ENCODE assay signal across 12 mouse cellular contexts in genomic region chr1:171375646-171376097, GRCm38 (mm10). TPM values are rescaled to one million over a fixed set of nuclear protein-coding genes. Genes with fewer than 3 reads are reported as not detected.
DNase-seq lines count a peak whose midpoint lies in the region; ATAC-seq lines count a peak whose summit lies in the region.
"Had no signal": no experiment of that assay in that cellular context is flagged by ENCODE, and none has a peak within 500 bp of the region (broad histone marks: within the 10 kb centered on the region; RNA-seq: fewer than 3 reads in every experiment).

No protein-coding gene starts in this region.

- H3K27ac ChIP-seq in neural tube, embryonic 11.5 days (ENCODE audit: low read depth, low read length) = no peak overlapping the region
- no peak overlapping the region for H3K27ac ChIP-seq in neural tube, embryonic 15.5 days (replicated peaks)
- H3K27ac ChIP-seq: neural tube, embryonic 12.5 days had no signal

- no peaks in the 10 kb centered on the region for H3K9me3 ChIP-seq in neural tube, embryonic 11.5 days (ENCODE audit: control insufficient read depth, low read length)
- H3K9me3 ChIP-seq in neural tube, embryonic 15.5 days (replicated peaks) = no peaks in the 10 kb centered on the region
- H3K9me3 ChIP-seq: neural tube, embryonic 12.5 days had no signal

- ATAC-seq in neural tube, embryonic 11.5 days (ENCODE audit: insufficient read depth, low FRiP score, low TSS enrichment) = 0 out of 2 replicates have a peak, but pooled peaks have one; percentile 35
- no peak for ATAC-seq in neural tube, embryonic 15.5 days (ENCODE audit: low FRiP score)

- H3K4me3 ChIP-seq in neural tube, embryonic 11.5 days (ENCODE audit: low read depth, low read length) = no peak overlapping the region
- H3K4me3 ChIP-seq in neural tube, embryonic 15.5 days (replicated peaks) = no peak overlapping the region
- H3K4me3 ChIP-seq: erythroblast, embryonic 14.5 days; neural tube, embryonic 12.5 days had no signal

- no peaks in the 10 kb centered on the region for H3K27me3 ChIP-seq in neural tube, embryonic 11.5 days (ENCODE audit: control insufficient read depth, insufficient read depth, low read length)
- H3K27me3 ChIP-seq in neural tube, embryonic 15.5 days (replicated peaks) = no peaks in the 10 kb centered on the region

- H3K36me3 ChIP-seq in neural tube, embryonic 11.5 days (ENCODE audit: control insufficient read depth, insufficient read depth, low read length) = no peaks in the 10 kb centered on the region
- no peaks in the 10 kb centered on the region for H3K36me3 ChIP-seq in neural tube, embryonic 15.5 days
- H3K36me3 ChIP-seq: neural tube, embryonic 12.5 days had no signal

- H3K4me2 ChIP-seq in neural tube, embryonic 11.5 days (ENCODE audit: low read depth) = no peak overlapping the region
- H3K4me2 ChIP-seq in neural tube, embryonic 15.5 days = no peak overlapping the region
- H3K4me2 ChIP-seq: neural tube, embryonic 12.5 days had no signal

- H3K9ac ChIP-seq in neural tube, embryonic 11.5 days (ENCODE audit: low read length) = no peak overlapping the region
- H3K9ac ChIP-seq in neural tube, embryonic 15.5 days (replicated peaks) = no peak overlapping the region
- H3K9ac ChIP-seq: neural tube, embryonic 12.5 days had no signal

- no peaks in the 10 kb centered on the region for H3K4me1 ChIP-seq in neural tube, embryonic 11.5 days (ENCODE audit: control insufficient read depth, insufficient read depth, low read length)
- H3K4me1 ChIP-seq in neural tube, embryonic 15.5 days = peaks cover 10% of the 10 kb centered on the region

- DNase-seq in adrenal gland, postnatal 14 days = peak; percentile 12
- no peak for DNase-seq in adrenal gland, postnatal 36 days
- DNase-seq in neural tube, embryonic 11.5 days (ENCODE audit: low spot score) = no peak
- DNase-seq in lung, postnatal 36 days = peak; percentile 88
- DNase-seq in layer of hippocampus, adult 9-10 months (ENCODE audit: low spot score) = no peak
- no peak for DNase-seq in adrenal gland, postnatal 25 days
- no peak for DNase-seq in right cerebral cortex, postnatal 10 days (ENCODE audit: low spot score in 2 of 2)
- DNase-seq: kidney, adult 2 months; spleen, adult 18-20 months had no signal

- 57% methylated on average over 9 of the region's 9 CpGs for WGBS in neural tube, embryonic 11.5 days
- 50% methylated on average over 9 of the region's 9 CpGs for WGBS in neural tube, embryonic 15.5 days

RNA-seq across cellular contexts. Expression of gene Nectin4, which starts 5.8 kb away (rescaled TPM):
- 0.11 TPM in 2 replicates for total RNA-seq in adrenal gland, postnatal 14 days (2021)
- total RNA-seq in adrenal gland, postnatal 36 days (2021) = under 1 TPM; 0.23 TPM
- 1.1 and 1.7 TPM in 2 replicates for polyA plus RNA-seq in neural tube, embryonic 11.5 days (2014; fragmentation: Nextera tagmentation; extraction: Ambion mirVana)
- polyA plus RNA-seq in neural tube, embryonic 15.5 days (2015; fragmentation: Nextera tagmentation; extraction: Ambion mirVana) = 3.7 and 5.6 TPM in 2 replicates
- total RNA-seq in adrenal gland, postnatal 25 days (2021) = 0.12 TPM in 1 of 2 replicates, not detected in the other
- polyA plus RNA-seq: erythroblast, embryonic 14.5 days had no signal

RNA-seq across cellular contexts. Expression of gene Arhgap30, which starts 13.1 kb away (rescaled TPM):
- 3.4 and 13.3 TPM in 2 replicates for total RNA-seq in adrenal gland, postnatal 14 days (2021)
- total RNA-seq in adrenal gland, postnatal 36 days (2021) = 1 to 10 TPM; 2.6 to 3.6 TPM
- polyA plus RNA-seq in neural tube, embryonic 11.5 days (2014; fragmentation: Nextera tagmentation; extraction: Ambion mirVana) = 0.41 and 0.78 TPM in 2 replicates
- 0.88 and 6.0 TPM in 2 replicates for polyA plus RNA-seq in neural tube, embryonic 15.5 days (2015; fragmentation: Nextera tagmentation; extraction: Ambion mirVana)
- total RNA-seq in adrenal gland, postnatal 25 days (2021) = 1.8 and 2.2 TPM in 2 replicates

RNA-seq across cellular contexts. Expression of gene Klhdc9, which starts 15.1 kb away (rescaled TPM):
- 3.1 and 5.1 TPM in 2 replicates for total RNA-seq in adrenal gland, postnatal 14 days (2021)
- 1 to 10 TPM in 1 of 2 experiments, under 1 TPM in 1; 0.96 to 4.4 TPM for total RNA-seq in adrenal gland, postnatal 36 days (2021)
- 2.1 and 2.2 TPM in 2 replicates for polyA plus RNA-seq in neural tube, embryonic 11.5 days (2014; fragmentation: Nextera tagmentation; extraction: Ambion mirVana)
- polyA plus RNA-seq in neural tube, embryonic 15.5 days (2015; fragmentation: Nextera tagmentation; extraction: Ambion mirVana) = 4.0 and 4.1 TPM in 2 replicates
- 1.4 and 4.9 TPM in 2 replicates for total RNA-seq in adrenal gland, postnatal 25 days (2021)

RNA-seq across cellular contexts. Expression of gene Pfdn2, which starts 30.2 kb away (rescaled TPM):
- total RNA-seq in adrenal gland, postnatal 14 days (2021) = 140 and 148 TPM in 2 replicates
- 100 to 1,000 TPM; 133 to 155 TPM for total RNA-seq in adrenal gland, postnatal 36 days (2021)
- polyA plus RNA-seq in neural tube, embryonic 11.5 days (2014; fragmentation: Nextera tagmentation; extraction: Ambion mirVana) = 61.2 and 68.0 TPM in 2 replicates
- 146 and 162 TPM in 2 replicates for polyA plus RNA-seq in neural tube, embryonic 15.5 days (2015; fragmentation: Nextera tagmentation; extraction: Ambion mirVana)
- 140 and 145 TPM in 2 replicates for total RNA-seq in adrenal gland, postnatal 25 days (2021)

RNA-seq across cellular contexts. Expression of gene Nit1, which starts 30.2 kb away (rescaled TPM):
- total RNA-seq in adrenal gland, postnatal 14 days (2021) = 62.1 and 62.8 TPM in 2 replicates
- total RNA-seq in adrenal gland, postnatal 36 days (2021) = 10 to 100 TPM; 79.5 to 79.9 TPM
- 30.7 and 34.0 TPM in 2 replicates for polyA plus RNA-seq in neural tube, embryonic 11.5 days (2014; fragmentation: Nextera tagmentation; extraction: Ambion mirVana)
- 53.0 and 53.1 TPM in 2 replicates for polyA plus RNA-seq in neural tube, embryonic 15.5 days (2015; fragmentation: Nextera tagmentation; extraction: Ambion mirVana)
- 83.2 and 86.9 TPM in 2 replicates for total RNA-seq in adrenal gland, postnatal 25 days (2021)

Comparison
In these comparisons a context has a peak if more than half of its experiments do, and no peak if none do; other contexts are left out.
1. DNase-seq: peak in adrenal gland, postnatal 14 days (single experiment) and lung, postnatal 36 days (single experiment); none in adrenal gland, postnatal 36 days (0 of 2), neural tube, embryonic 11.5 days (single experiment), layer of hippocampus, adult 9-10 months (single experiment), adrenal gland, postnatal 25 days (single experiment) and right cerebral cortex, postnatal 10 days (0 of 2).